Mouse (Mus musculus) heart, embryonic 13.5 days (tissue): ENCODE measurements around the gene Syt11. TPM values are rescaled to one million over a fixed set of nuclear protein-coding genes. Genes with fewer than 3 reads are reported as not detected.

Experiments used
- ATAC-seq: fragments of 200-750 bp; cut with Nextera tagmentation; 2 replicates; pipeline ENCODE4 v1.8.0; 2017; ENCODE audit warnings: moderate TSS enrichment; ENCODE audit not compliant: insufficient number of reproducible peaks, low FRiP score, low TSS enrichment; ENCODE audit errors: extremely low read depth
- H3K27ac ChIP-seq: fragments of 300-500 bp; sonication (generic); replicated peaks from 2 replicates; pipeline ENCODE4 v1.5.1; 2015; ENCODE audit warnings: moderate library complexity, mild to moderate bottlenecking, inconsistent platforms
- H3K27me3 ChIP-seq: fragments of 300-500 bp; sonication (generic); replicated peaks from 2 replicates; pipeline ENCODE4 v1.6.1; 2015; ENCODE audit warnings: mild to moderate bottlenecking, inconsistent platforms
- H3K36me3 ChIP-seq: fragments of 300-500 bp; sonication (generic); 2 replicates; pipeline ENCODE4 v1.6.1; 2015; ENCODE audit warnings: mild to moderate bottlenecking, inconsistent platforms
- H3K4me1 ChIP-seq: fragments of 300-500 bp; sonication (generic); 2 replicates; pipeline ENCODE4 v1.6.1; 2015; ENCODE audit warnings: inconsistent platforms
- H3K4me2 ChIP-seq: fragments of 300-500 bp; sonication (generic); 2 replicates; pipeline ENCODE4 v1.6.1; 2015; ENCODE audit warnings: inconsistent platforms, mild to moderate bottlenecking, moderate library complexity
- H3K4me3 ChIP-seq: fragments of 300-500 bp; sonication (generic); 2 replicates; pipeline ENCODE4 v1.5.1; 2015; ENCODE audit warnings: moderate library complexity, mild to moderate bottlenecking, inconsistent platforms
- H3K9ac ChIP-seq: fragments of 300-500 bp; sonication (generic); 2 replicates; pipeline ENCODE4 v1.6.1; 2015; ENCODE audit warnings: inconsistent platforms, mild to moderate bottlenecking, moderate library complexity
- H3K9me3 ChIP-seq: fragments of 300-500 bp; sonication (generic); 2 replicates; pipeline ENCODE4 v1.6.1; 2016; ENCODE audit warnings: inconsistent platforms
- WGBS: fragments of 180-500 bp; shearing (Covaris S2); methylation state at CpG from one replicate; pipeline ENCODE4 v1.1.7; 2015; ENCODE audit warnings: mixed read lengths; 5-methylcytosine and 5-hydroxymethylcytosine counted together
- polyA plus RNA-seq: library from polyadenylated mRNA; unstranded; fragments of >200 nt; fragmentation: Nextera tagmentation; extraction: Ambion mirVana; gene quantifications from 2 replicates; pipeline ENCODE4 v1.2.1, GENCODE M21; 2015

Syt11 gene
- polyA plus RNA-seq, 1 experiment from 2014 or later: 12.8 TPM

GRCm38 (mm10) chr3:88762401-88762831 lies 12.5 kb downstream of the Syt11 start:
- peaks cover 22% of the 10 kb centered on the region for H3K36me3 ChIP-seq
- 37% methylated on average over 6 of the region's 6 CpGs for WGBS
- peak overlapping the region; percentile 5; the same call in 1 of the 2 replicates for H3K9ac ChIP-seq
- H3K4me2 ChIP-seq: no peak overlapping the region
- H3K27me3 ChIP-seq: no peaks in the 10 kb centered on the region
- no peak overlapping the region for H3K4me3 ChIP-seq
- no peak for ATAC-seq
- H3K9me3 ChIP-seq: no peaks in the 10 kb centered on the region
- peaks cover 20% of the 10 kb centered on the region for H3K4me1 ChIP-seq
- H3K27ac ChIP-seq: 0 out of 2 replicates have a peak overlapping the region, but pooled peaks have one; percentile 8

DNA sequence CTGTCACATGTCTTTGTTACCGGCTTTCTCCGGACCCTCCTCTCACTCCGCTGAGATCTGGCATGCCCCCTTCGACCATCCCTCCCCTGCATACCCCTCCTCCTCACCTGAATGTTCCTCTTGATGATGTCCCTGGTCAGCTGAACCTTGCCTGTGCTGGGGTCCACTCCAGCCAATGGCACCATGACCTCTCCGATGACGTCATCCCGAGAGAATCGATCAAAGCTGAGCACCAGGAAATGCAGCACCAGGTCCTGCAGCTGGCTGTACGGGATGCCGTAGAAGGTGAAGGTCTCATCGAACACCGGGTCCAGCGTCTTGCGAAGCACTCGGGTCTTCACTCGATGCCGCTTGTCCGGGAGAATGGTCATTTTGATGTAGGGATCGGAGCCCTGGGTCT lies 13.3 kb downstream of the Syt11 start:
- Histone ChIP-seq H3K4me3 (no peak overlapping the region), H3K36me3 (peaks cover 22% of the 10 kb centered on the region)

DNA sequence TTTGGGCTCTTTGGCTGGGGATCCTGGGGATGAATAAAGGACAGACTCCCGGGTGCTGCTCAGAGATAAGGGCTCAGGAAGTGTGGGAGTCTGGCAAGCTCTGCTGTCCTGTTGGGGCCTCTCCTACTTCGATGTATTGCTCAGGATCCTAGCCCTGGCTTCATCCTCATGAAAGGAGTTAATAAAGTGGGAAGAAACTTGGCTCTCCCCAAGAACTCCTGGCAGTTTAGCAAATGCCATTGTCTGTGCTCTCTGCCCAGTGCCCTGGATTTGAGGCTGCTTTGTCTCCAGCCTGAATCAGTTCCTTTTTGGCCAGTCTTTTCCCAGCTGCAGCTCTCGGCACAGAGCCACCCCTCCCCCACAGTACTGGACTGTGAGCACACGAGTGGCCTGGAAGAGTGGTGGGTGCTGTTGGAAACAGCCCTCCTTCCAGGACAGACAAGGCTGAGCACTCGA lies 16.9 kb downstream of the Syt11 start:
- peak overlapping the region; percentile 5; the same call in 1 of the 2 replicates for H3K4me3 ChIP-seq
- peak overlapping the region; percentile 88 for H3K27ac ChIP-seq
- 2% methylated on average over 5 of the region's 5 CpGs for WGBS
- no peaks in the 10 kb centered on the region for H3K27me3 ChIP-seq
- ATAC-seq: peak; percentile 23; the same call in 1 of the 2 replicates
- peaks cover 36% of the 10 kb centered on the region for H3K4me1 ChIP-seq
- H3K4me2 ChIP-seq: peak overlapping the region; percentile 57
- no peaks in the 10 kb centered on the region for H3K9me3 ChIP-seq
- H3K36me3 ChIP-seq: peaks cover 26% of the 10 kb centered on the region
- peak overlapping the region; percentile 73 for H3K9ac ChIP-seq

More for the DNA sequence above, 13.3 kb downstream of the Syt11 start:
- 87% methylated on average over 19 of the region's 19 CpGs for WGBS
- Histone ChIP-seq H3K9ac (no peak overlapping the region), H3K4me1 (peaks cover 26% of the 10 kb centered on the region), H3K9me3 (no peaks in the 10 kb centered on the region), H3K4me2 (no peak overlapping the region), H3K27me3 (no peaks in the 10 kb centered on the region), H3K27ac (no peak overlapping the region)
- ATAC-seq: no peak

- H3K36me3 ChIP-seq: peaks cover 20% of the 10 kb centered on the region
- peaks cover 33% of the 10 kb centered on the region for H3K4me1 ChIP-seq
- ATAC-seq: no peak
- peak overlapping the region; percentile 56; the same call in 1 of the 2 replicates for H3K27ac ChIP-seq
- H3K4me2 ChIP-seq: no peak overlapping the region
- WGBS: 47% methylated on average over 4 of the region's 4 CpGs
- no peak overlapping the region for H3K9ac ChIP-seq
- H3K27me3 ChIP-seq: no peaks in the 10 kb centered on the region
- no peaks in the 10 kb centered on the region for H3K9me3 ChIP-seq
- H3K4me3 ChIP-seq: no peak overlapping the region
Observed at GRCm38 (mm10) chr3:88756276-88756675, 18.7 kb downstream of the Syt11 start.

GRCm38 (mm10) chr3:88755541-88755940 lies 19.4 kb downstream of the Syt11 start:
- H3K36me3 ChIP-seq: peaks cover 17% of the 10 kb centered on the region; the same call in 1 of the 2 replicates
- no peak for ATAC-seq
- WGBS: 50% methylated on average over 3 of the region's 3 CpGs
- H3K4me2 ChIP-seq: no peak overlapping the region
- no peak overlapping the region for H3K9ac ChIP-seq
- no peak overlapping the region for H3K4me3 ChIP-seq
- H3K4me1 ChIP-seq: peaks cover 33% of the 10 kb centered on the region
- H3K9me3 ChIP-seq: no peaks in the 10 kb centered on the region
- H3K27ac ChIP-seq: no peak overlapping the region
- H3K27me3 ChIP-seq: no peaks in the 10 kb centered on the region

GRCm38 (mm10) chr3:88754283-88754682 lies 20.7 kb downstream of the Syt11 start:
- no peaks in the 10 kb centered on the region for H3K9me3 ChIP-seq
- H3K4me1 ChIP-seq: peaks cover 33% of the 10 kb centered on the region
- H3K27me3 ChIP-seq: no peaks in the 10 kb centered on the region
- H3K9ac ChIP-seq: no peak overlapping the region
- WGBS: 66% methylated on average over 4 of the region's 4 CpGs
- H3K4me2 ChIP-seq: no peak overlapping the region
- no peak for ATAC-seq
- H3K27ac ChIP-seq: no peak overlapping the region
- peaks cover 17% of the 10 kb centered on the region for H3K36me3 ChIP-seq
- no peak overlapping the region for H3K4me3 ChIP-seq

DNA sequence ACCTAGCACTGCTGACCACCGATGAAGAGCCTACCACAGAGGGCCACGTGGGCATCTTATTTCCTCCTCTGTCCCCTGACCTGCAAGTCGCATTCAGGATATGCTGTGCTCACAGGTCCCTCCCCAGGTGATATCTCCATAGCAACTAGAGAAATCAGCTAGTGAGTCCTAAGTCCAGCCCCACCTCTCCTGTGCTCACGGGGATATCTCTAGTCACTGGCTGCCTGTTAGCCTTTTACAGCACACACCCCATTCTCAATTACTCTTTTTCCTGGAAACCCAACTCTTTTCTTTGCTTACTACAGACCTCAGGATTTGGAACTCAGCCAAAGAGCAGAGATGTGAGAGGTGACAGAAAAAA lies 28.1 kb downstream of the Syt11 start:
- Histone ChIP-seq H3K4me2 (no peak overlapping the region), H3K36me3 (peaks cover 50% of the 10 kb centered on the region), H3K27ac (no peak overlapping the region), H3K27me3 (no peaks in the 10 kb centered on the region), H3K9ac (no peak overlapping the region), H3K4me3 (no peak overlapping the region), H3K9me3 (peaks cover 22% of the 10 kb centered on the region), H3K4me1 (no peaks in the 10 kb centered on the region)
- 78% methylated on average over 4 of the region's 4 CpGs for WGBS
- ATAC-seq: no peak

DNA sequence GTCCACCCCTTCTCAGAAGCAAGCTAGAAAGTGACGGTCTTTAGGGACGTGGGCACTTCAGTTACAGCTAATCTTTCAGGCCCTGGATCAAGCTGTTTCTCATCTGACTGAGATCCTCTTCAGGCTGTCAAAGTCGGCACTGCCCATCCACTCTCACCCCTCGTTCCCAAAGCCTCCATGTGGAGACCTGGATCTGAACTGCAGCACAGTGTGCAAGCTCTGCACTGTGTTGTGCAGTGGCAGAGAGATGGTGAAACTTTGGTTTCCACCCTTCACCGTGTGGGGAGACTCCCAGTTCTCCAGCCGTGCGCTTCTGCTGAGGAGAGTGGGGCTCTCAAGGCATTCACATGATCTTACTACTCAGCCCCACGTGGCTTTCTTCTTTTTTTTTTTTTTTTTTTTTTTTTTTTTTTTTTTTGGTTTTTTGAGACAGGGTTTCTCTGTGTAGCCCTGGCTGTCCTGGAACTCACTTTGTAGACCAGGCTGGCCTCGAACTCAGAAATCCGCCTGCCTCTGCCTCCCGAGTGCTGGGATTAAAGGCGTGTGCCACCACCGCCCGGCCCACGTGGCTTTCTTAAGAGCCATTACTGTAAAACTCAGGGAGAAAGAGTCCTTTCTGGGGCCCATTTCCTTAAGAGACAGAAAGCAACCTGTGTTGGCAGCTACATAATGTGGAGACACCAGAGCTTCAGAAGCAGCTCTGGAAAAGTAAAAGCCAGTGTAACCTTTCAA lies 28.7 kb downstream of the Syt11 start:
- no peak overlapping the region for H3K9ac ChIP-seq
- H3K36me3 ChIP-seq: peaks cover 50% of the 10 kb centered on the region
- no peak overlapping the region for H3K27ac ChIP-seq
- H3K27me3 ChIP-seq: no peaks in the 10 kb centered on the region
- WGBS: 77% methylated on average over 14 of the region's 15 CpGs
- no peaks in the 10 kb centered on the region for H3K4me1 ChIP-seq
- peaks cover 22% of the 10 kb centered on the region for H3K9me3 ChIP-seq
- H3K4me2 ChIP-seq: no peak overlapping the region
- H3K4me3 ChIP-seq: no peak overlapping the region
- ATAC-seq: no peak

DNA sequence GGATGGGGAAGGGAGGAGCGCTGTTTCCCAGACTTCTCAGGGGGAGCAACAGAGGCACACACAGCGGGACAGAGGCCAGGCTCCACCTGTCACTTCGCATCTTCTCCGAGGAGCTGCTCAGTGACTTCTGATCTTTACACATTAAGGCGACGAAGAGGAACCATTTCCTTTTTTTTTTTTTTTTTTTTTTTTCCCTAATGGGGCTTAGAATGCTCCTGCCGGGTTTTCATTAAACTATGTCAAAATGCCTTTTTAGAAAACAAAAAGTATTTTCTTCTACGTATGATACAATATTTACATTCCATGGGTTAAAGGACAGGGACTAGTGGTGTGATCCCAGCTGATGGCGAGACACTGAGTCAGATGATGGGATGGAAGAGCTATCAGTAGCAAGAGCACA lies 29.4 kb downstream of the Syt11 start:
- Histone ChIP-seq H3K9ac (no peak overlapping the region), H3K4me1 (no peaks in the 10 kb centered on the region), H3K36me3 (peaks cover 46% of the 10 kb centered on the region), H3K27me3 (no peaks in the 10 kb centered on the region), H3K27ac (0 out of 2 replicates have a peak overlapping the region, but pooled peaks have one; percentile 8), H3K9me3 (peaks cover 22% of the 10 kb centered on the region), H3K4me2 (no peak overlapping the region), H3K4me3 (no peak overlapping the region)
- no peak for ATAC-seq
- WGBS: 82% methylated on average over 9 of the region's 9 CpGs

DNA sequence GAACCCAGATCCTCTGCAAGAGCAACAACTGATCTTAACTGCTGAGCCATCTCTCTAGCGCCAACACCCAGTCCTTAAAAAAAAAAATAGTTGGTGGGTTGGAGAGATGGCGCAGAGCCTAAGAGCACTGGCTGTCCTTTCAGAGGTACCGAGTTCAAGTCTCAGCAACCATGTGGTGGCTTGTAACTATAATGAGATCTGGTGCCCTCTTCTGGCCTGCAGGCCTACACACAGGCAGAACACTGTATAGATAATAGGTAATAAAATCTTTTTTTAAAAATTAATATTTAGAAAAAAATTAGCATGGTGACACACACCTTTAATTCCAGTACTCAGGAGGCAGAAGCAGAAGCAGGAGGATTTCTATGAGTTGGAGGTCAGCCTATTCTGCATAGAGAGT lies 34.8 kb downstream of the Syt11 start:
- Histone ChIP-seq H3K27me3 (no peaks in the 10 kb centered on the region), H3K36me3 (peaks cover 11% of the 10 kb centered on the region), H3K27ac (no peak overlapping the region), H3K9me3 (no peaks in the 10 kb centered on the region), H3K4me2 (no peak overlapping the region), H3K4me3 (no peak overlapping the region), H3K4me1 (no peaks in the 10 kb centered on the region), H3K9ac (no peak overlapping the region)
- ATAC-seq: no peak
- 77% methylated on average over 3 of the region's 3 CpGs for WGBS

DNA sequence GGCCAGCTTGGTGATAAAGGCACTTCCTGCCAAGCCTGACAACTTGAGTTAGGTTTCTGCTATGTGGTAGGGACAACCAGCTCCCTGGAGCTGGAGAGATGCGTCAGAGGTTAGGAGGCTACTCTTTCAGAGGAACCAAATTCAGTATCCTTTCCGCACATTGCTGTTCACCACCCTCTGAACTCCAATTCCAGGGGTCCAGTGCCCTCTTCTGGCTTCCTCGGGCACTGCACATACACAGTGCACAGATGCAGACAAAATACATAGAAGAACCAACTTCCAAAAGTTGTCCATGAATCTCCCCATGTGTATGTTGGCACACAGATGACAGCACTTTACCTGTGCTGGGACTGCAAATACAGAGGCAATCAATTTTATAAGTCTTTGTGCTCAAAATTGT lies 36.3 kb downstream of the Syt11 start:
- Histone ChIP-seq H3K27ac (no peak overlapping the region), H3K36me3 (no peaks in the 10 kb centered on the region), H3K9ac (no peak overlapping the region), H3K4me3 (no peak overlapping the region), H3K27me3 (no peaks in the 10 kb centered on the region), H3K4me2 (no peak overlapping the region), H3K4me1 (no peaks in the 10 kb centered on the region), H3K9me3 (no peaks in the 10 kb centered on the region)
- 51% methylated on average over 3 of the region's 3 CpGs for WGBS
- ATAC-seq: no peak

DNA sequence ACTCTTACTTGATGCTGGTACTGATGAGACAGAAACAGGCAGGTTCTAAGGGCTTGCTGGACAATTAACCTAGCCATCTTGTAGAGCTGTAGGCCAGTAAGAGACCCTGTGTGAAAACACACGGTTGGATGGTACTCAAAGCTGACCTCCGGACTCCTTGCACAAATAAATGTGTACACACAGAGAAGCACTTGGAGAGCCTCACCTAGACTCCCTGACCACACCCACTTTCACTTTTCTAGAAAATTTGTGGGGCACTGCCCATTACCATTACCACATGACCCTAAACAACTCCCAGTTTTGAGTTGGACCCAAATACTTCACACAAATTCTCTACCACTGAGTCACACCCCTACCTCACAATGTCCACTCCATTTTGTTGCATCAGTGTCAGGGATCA lies 38.4 kb downstream of the Syt11 start:
- no peak overlapping the region for H3K4me2 ChIP-seq
- WGBS: 83% methylated on average over 2 of the region's 2 CpGs

More for the DNA sequence above, 38.4 kb downstream of the Syt11 start:
- Histone ChIP-seq H3K9me3 (0 out of 2 replicates have a peak, but pooled peaks cover 4% of the 10 kb centered on the region), H3K27ac (no peak overlapping the region), H3K9ac (no peak overlapping the region), H3K36me3 (peaks cover 13% of the 10 kb centered on the region), H3K27me3 (no peaks in the 10 kb centered on the region), H3K4me3 (no peak overlapping the region), H3K4me1 (no peaks in the 10 kb centered on the region)
- ATAC-seq: no peak
